In genomic region chr16:51650100-51650499, GRCm38 (mm10) we compare ENCODE assay signal across 13 mouse cellular contexts.
"Had no signal": no experiment of that assay in that cellular context is flagged by ENCODE, and none has a peak within 500 bp of the region (broad histone marks: within the 10 kb centered on the region; RNA-seq: fewer than 3 reads in every experiment).

No protein-coding gene starts in this region.

- H3K9me3 ChIP-seq: limb, embryonic 10.5 days; liver, embryonic 15.5 days; megakaryocyte, embryonic 14.5 days had no signal

- H3K27ac ChIP-seq: left cerebral cortex, adult 2 months; limb, embryonic 10.5 days; liver, embryonic 15.5 days; macrophage had no signal

- H3K4me2 ChIP-seq: liver, embryonic 11.5 days; liver, embryonic 15.5 days had no signal

- DNase-seq: kidney, adult 8-10 months; kidney, postnatal 25 days; lung, adult 2 months; lung, postnatal 10 days; right cerebral cortex, postnatal 14 days; thymus, adult 2 months; thymus, postnatal 36 days had no signal

- H3K4me1 ChIP-seq: limb, embryonic 10.5 days; liver, embryonic 15.5 days; megakaryocyte, embryonic 14.5 days had no signal

- H3K9ac ChIP-seq: liver, embryonic 15.5 days had no signal

- H3K4me3 ChIP-seq: left cerebral cortex, adult 2 months; limb, embryonic 10.5 days; liver, embryonic 15.5 days; megakaryocyte, embryonic 14.5 days had no signal

- H3K27me3 ChIP-seq: liver, embryonic 15.5 days; megakaryocyte, embryonic 14.5 days had no signal

- H3K36me3 ChIP-seq: limb, embryonic 10.5 days; liver, embryonic 15.5 days had no signal
